Mouse (Mus musculus): ENCODE measurements around the gene Map4k4.

Map4k4 gene

GRCm38 (mm10) chr1:39900181-39901005 is at the start of gene Map4k4:
Gene Map4k4 (plus strand): TSS chr1:39900913.
- DNase-seq (ENCODE audit: low spot score), result no peak

- no peak for DNase-seq (ENCODE audit: low spot score)
These were observed 44.8 kb upstream of the Map4k4 start for GRCm38 (mm10) chr1:39855949-39856348.

- no peak for DNase-seq (ENCODE audit: low spot score)
These were observed 43.8 kb upstream of the Map4k4 start for GRCm38 (mm10) chr1:39856795-39857447.

- no peak for DNase-seq (ENCODE audit: low spot score)
These were observed 43.3 kb upstream of the Map4k4 start for GRCm38 (mm10) chr1:39857448-39857820.

GRCm38 (mm10) chr1:39859213-39859612 is 41.5 kb upstream of the Map4k4 start:
- DNase-seq (ENCODE audit: low spot score), result no peak

- no peak for DNase-seq (ENCODE audit: low spot score)
These were observed 34.2 kb upstream of the Map4k4 start for GRCm38 (mm10) chr1:39866367-39867141.

- DNase-seq (ENCODE audit: low spot score), result no peak
These were observed 33.6 kb upstream of the Map4k4 start for GRCm38 (mm10) chr1:39867142-39867525.

GRCm38 (mm10) chr1:39867966-39868593 is 32.6 kb upstream of the Map4k4 start:
- DNase-seq (ENCODE audit: low spot score), result no peak

GRCm38 (mm10) chr1:39868825-39869571 is 31.7 kb upstream of the Map4k4 start:
- no peak for DNase-seq (ENCODE audit: low spot score)

- DNase-seq (ENCODE audit: low spot score), result no peak
These were observed 31.0 kb upstream of the Map4k4 start for GRCm38 (mm10) chr1:39869721-39870201.

GRCm38 (mm10) chr1:39877981-39878380 is 22.7 kb upstream of the Map4k4 start:
- no peak for DNase-seq (ENCODE audit: low spot score)

- DNase-seq (ENCODE audit: low spot score), result no peak
These were observed 18.2 kb upstream of the Map4k4 start for GRCm38 (mm10) chr1:39882505-39882904.

GRCm38 (mm10) chr1:39884803-39885515 is 15.8 kb upstream of the Map4k4 start:
- no peak for DNase-seq (ENCODE audit: low spot score)

GRCm38 (mm10) chr1:39887997-39888396 is 12.7 kb upstream of the Map4k4 start:
- DNase-seq (ENCODE audit: low spot score), result no peak

GRCm38 (mm10) chr1:39889429-39889828 is 11.3 kb upstream of the Map4k4 start:
- no peak for DNase-seq (ENCODE audit: low spot score)

GRCm38 (mm10) chr1:39889973-39890372 is 10.7 kb upstream of the Map4k4 start:
- no peak for DNase-seq (ENCODE audit: low spot score)

GRCm38 (mm10) chr1:39893153-39893880 is 7.4 kb upstream of the Map4k4 start:
- DNase-seq (ENCODE audit: low spot score), result no peak

GRCm38 (mm10) chr1:39895097-39895496 is 5.6 kb upstream of the Map4k4 start:
- no peak for DNase-seq (ENCODE audit: low spot score)

GRCm38 (mm10) chr1:39895506-39895905 is 5.2 kb upstream of the Map4k4 start:
- DNase-seq (ENCODE audit: low spot score), result no peak

GRCm38 (mm10) chr1:39896581-39896980 is 4.1 kb upstream of the Map4k4 start:
- no peak for DNase-seq (ENCODE audit: low spot score)

All from urinary bladder, postnatal 10 days (tissue).